Mouse (Mus musculus) liver, embryonic 13.5 days (tissue): ENCODE measurements around the gene Pank3. TPM values are rescaled to one million over a fixed set of nuclear protein-coding genes. Genes with fewer than 3 reads are reported as not detected.
A peak's percentile ranks its signal among the peaks of the same experiment; 100 is the strongest.

Experiments
- ATAC-seq: fragments of 200-750 bp; cut with Nextera tagmentation; 2 replicates; pipeline ENCODE4 v1.8.0; 2017; ENCODE audit warnings: low read depth, mild to moderate bottlenecking, moderate number of reproducible peaks, moderate library complexity
- DNase-seq: peaks from one replicate; pipeline ENCODE4 v3.0.0; 2022
- H3K27ac ChIP-seq: fragments of 300-500 bp; sonication (generic); 2 replicates; pipeline ENCODE4 v1.5.1; 2015; ENCODE audit warnings: moderate library complexity, mild to moderate bottlenecking, inconsistent platforms
- H3K27me3 ChIP-seq: fragments of 300-500 bp; sonication (generic); 2 replicates; pipeline ENCODE4 v1.6.1; 2015; ENCODE audit warnings: mild to moderate bottlenecking, inconsistent platforms
- H3K36me3 ChIP-seq: fragments of 300-500 bp; sonication (generic); 2 replicates; pipeline ENCODE4 v1.6.1; 2015; ENCODE audit warnings: mild to moderate bottlenecking, inconsistent platforms
- H3K4me1 ChIP-seq: fragments of 300-500 bp; sonication (generic); replicated peaks from 2 replicates; pipeline ENCODE4 v1.6.1; 2015; ENCODE audit warnings: inconsistent platforms
- H3K4me2 ChIP-seq: fragments of 300-500 bp; sonication (generic); 2 replicates; pipeline ENCODE4 v1.6.1; 2015; ENCODE audit warnings: inconsistent platforms, mild to moderate bottlenecking, moderate library complexity
- H3K4me3 ChIP-seq: fragments of 300-500 bp; sonication (generic); replicated peaks from 2 replicates; pipeline ENCODE4 v1.5.1; 2015; ENCODE audit warnings: mild to moderate bottlenecking, inconsistent platforms
- H3K9ac ChIP-seq: fragments of 300-500 bp; sonication (generic); 2 replicates; pipeline ENCODE4 v1.6.1; 2015; ENCODE audit warnings: mild to moderate bottlenecking, inconsistent platforms
- H3K9me3 ChIP-seq: fragments of 300-500 bp; sonication (generic); replicated peaks from 2 replicates; pipeline ENCODE4 v1.6.1; 2016; ENCODE audit warnings: inconsistent platforms
- WGBS: fragments of 180-500 bp; shearing (Covaris S2); methylation state at CpG from one replicate; pipeline ENCODE4 v1.1.7; 2015; ENCODE audit not compliant: insufficient replicate concordance; 5-methylcytosine and 5-hydroxymethylcytosine counted together
- polyA plus RNA-seq: library from polyadenylated mRNA; unstranded; fragments of >200 nt; fragmentation: Nextera tagmentation; extraction: Ambion mirVana; gene quantifications from 2 replicates; pipeline ENCODE4 v1.2.1, GENCODE M21; 2015

Pank3 gene
- polyA plus RNA-seq, 1 experiment from 2014 or later: 4.1 TPM

- no peak overlapping the region for H3K9ac ChIP-seq
- no peaks in the 10 kb centered on the region for H3K9me3 ChIP-seq
- no peak overlapping the region for H3K27ac ChIP-seq
- H3K4me3 ChIP-seq: no peak overlapping the region
- no peak for ATAC-seq
- H3K27me3 ChIP-seq: no peaks in the 10 kb centered on the region
- no peaks in the 10 kb centered on the region for H3K4me1 ChIP-seq
- no peak for DNase-seq
- no peak overlapping the region for H3K4me2 ChIP-seq
- no peaks in the 10 kb centered on the region for H3K36me3 ChIP-seq
- 76% methylated on average over 4 of the region's 4 CpGs for WGBS
These were observed 14.3 kb upstream of the Pank3 start for GRCm38 (mm10) chr11:35754906-35755418.

- no peak for DNase-seq
- Histone ChIP-seq H3K9me3 (no peaks in the 10 kb centered on the region), H3K4me2 (no peak overlapping the region), H3K4me3 (no peak overlapping the region), H3K9ac (no peak overlapping the region), H3K4me1 (no peaks in the 10 kb centered on the region), H3K27me3 (no peaks in the 10 kb centered on the region), H3K36me3 (no peaks in the 10 kb centered on the region), H3K27ac (no peak overlapping the region)
- 52% methylated on average over 6 of the region's 6 CpGs for WGBS
- no peak for ATAC-seq
These were observed 13.7 kb upstream of the Pank3 start for GRCm38 (mm10) chr11:35755546-35755945.

- H3K27me3 ChIP-seq: no peaks in the 10 kb centered on the region
- H3K27ac ChIP-seq: no peak overlapping the region
- DNase-seq (no peak), ATAC-seq (no peak)
- 67% methylated on average over 11 of the region's 11 CpGs for WGBS
- no peak overlapping the region for H3K9ac ChIP-seq
- no peaks in the 10 kb centered on the region for H3K4me1 ChIP-seq
- no peak overlapping the region for H3K4me3 ChIP-seq
- H3K4me2 ChIP-seq: no peak overlapping the region
- H3K9me3 ChIP-seq: no peaks in the 10 kb centered on the region
- no peaks in the 10 kb centered on the region for H3K36me3 ChIP-seq
These were observed 12.6 kb upstream of the Pank3 start for GRCm38 (mm10) chr11:35756411-35757303.

DNA sequence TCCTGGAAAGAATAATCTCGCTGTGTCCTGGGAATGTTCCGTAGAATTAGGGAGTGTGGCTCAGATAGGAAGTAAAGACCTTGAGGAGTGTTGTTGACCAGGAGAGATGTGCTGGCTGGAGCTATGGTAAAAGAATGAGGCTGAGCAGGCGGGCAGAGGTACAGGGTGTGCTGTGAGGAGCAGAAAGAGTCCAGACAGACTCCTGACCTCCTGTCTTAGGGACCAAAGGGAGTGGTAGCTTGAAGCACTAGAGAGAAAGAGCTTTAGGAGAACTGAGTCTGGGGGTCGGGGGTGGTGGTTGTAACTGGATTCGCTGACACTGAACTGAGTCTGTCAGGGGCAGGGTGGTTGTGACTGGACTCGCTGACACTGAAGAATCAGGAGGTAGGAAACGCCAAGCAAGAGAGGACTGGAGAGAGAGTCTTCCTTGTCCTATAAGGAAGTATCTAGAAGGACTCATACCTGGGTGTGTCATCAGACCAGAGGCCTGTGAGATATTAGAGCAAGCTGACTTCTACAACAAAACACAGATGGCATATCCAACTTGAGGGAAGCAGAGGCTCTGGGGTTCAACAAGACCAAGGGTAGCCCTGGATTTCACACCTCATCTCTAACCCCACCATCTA lies 9.2 kb upstream of the Pank3 start:
- Histone ChIP-seq H3K4me2 (no peak overlapping the region), H3K4me1 (no peaks in the 10 kb centered on the region), H3K36me3 (no peaks in the 10 kb centered on the region), H3K27me3 (no peaks in the 10 kb centered on the region), H3K9me3 (no peaks in the 10 kb centered on the region), H3K4me3 (no peak overlapping the region), H3K9ac (no peak overlapping the region), H3K27ac (no peak overlapping the region)
- 71% methylated on average over 7 of the region's 7 CpGs for WGBS
- no peak for DNase-seq
- ATAC-seq: no peak

DNA sequence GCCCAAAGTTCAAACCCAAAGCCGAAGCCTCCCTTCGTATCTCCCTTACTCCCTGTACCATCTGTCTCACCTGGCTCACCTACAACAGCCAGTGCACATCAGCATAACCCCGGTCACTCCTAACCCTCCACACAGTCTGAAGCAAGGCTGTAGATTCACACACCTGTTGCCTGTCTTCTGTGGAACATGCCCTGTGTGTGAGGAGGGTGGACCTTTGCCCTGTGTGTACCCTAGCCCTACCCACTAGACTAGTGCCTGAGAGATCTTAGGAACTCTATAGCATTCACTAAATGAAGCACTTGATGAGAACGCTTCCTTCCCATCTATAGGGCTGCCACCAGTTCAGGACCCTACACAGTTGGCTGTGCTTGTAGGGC lies 8.7 kb upstream of the Pank3 start:
- no peak overlapping the region for H3K4me2 ChIP-seq
- H3K36me3 ChIP-seq: no peaks in the 10 kb centered on the region
- H3K9ac ChIP-seq: no peak overlapping the region
- DNase-seq (no peak), ATAC-seq (no peak)
- H3K27ac ChIP-seq: no peak overlapping the region
- 77% methylated on average over 4 of the region's 4 CpGs for WGBS
- no peaks in the 10 kb centered on the region for H3K9me3 ChIP-seq
- no peaks in the 10 kb centered on the region for H3K4me1 ChIP-seq
- H3K4me3 ChIP-seq: no peak overlapping the region
- no peaks in the 10 kb centered on the region for H3K27me3 ChIP-seq

DNA sequence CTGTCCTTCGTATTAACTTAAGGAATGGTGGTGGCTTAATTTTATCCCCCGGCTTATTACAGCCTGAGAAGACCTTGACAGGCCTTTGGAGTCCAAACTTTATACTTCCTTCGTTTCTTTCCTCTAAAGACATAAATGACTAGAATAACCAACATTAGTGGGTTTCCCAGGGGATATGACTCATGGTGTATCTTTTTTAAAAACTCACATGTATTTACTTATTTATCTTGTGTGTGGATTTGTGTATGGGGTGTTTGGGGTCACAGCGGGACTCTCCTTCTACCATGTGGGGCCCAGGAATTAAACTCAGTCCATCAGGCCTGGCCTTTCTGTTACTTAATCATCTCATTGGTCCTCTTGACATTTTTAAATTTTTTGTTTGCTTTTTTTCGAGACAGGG lies 2.4 kb upstream of the Pank3 start:
- DNase-seq (no peak), ATAC-seq (no peak)
- Histone ChIP-seq H3K9ac (no peak overlapping the region), H3K9me3 (no peaks in the 10 kb centered on the region), H3K4me1 (peaks cover 33% of the 10 kb centered on the region), H3K27ac (no peak overlapping the region), H3K4me2 (no peak overlapping the region), H3K4me3 (no peak overlapping the region), H3K36me3 (no peaks in the 10 kb centered on the region), H3K27me3 (no peaks in the 10 kb centered on the region)
- 72% methylated on average over 5 of the region's 5 CpGs for WGBS

DNA sequence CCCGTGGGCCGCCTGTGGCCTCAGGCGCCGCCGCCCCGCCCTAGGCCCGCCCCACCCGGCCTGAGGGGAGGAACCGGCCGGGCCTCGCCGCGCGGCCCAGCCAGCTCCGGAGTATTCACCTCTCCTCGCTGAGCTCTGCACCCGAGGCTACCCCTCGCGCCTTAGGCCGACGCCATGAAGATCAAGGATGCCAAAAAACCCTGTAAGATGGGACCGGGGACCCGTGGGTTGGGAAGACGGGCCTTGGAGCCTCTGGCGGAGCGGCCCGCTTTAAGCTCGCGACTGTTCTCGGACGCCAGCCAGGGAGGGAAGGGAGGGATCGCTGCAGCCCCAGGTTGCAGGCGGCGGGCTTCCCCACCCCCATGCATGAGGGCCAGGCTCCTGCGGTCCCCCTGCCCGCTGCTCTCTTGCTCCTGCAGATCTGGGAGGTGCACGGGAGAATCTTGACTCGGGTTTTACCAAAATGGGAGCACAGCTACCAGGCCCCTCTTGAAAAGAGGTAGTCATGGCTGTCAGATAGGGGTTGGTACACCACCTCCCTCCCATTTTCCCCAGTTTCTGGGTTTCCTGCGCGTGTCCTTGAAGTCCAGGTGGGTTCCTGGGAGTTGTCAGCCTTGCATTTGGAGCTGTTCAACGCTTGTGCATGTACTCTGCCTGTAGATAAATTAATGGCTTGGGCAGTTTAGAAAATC lies 608 bp downstream of the Pank3 start:
- H3K27ac ChIP-seq: peak overlapping the region; percentile 79
- peaks cover 42% of the 10 kb centered on the region for H3K4me1 ChIP-seq
- H3K4me3 ChIP-seq: peak overlapping the region; percentile 84
- H3K9me3 ChIP-seq: no peaks in the 10 kb centered on the region
- ATAC-seq (peak; percentile 91), DNase-seq (no peak)
- WGBS: under 1% methylated on average over 40 of the region's 41 CpGs
- H3K4me2 ChIP-seq: peak overlapping the region; percentile 82
- 0 out of 2 replicates have a peak, but pooled peaks cover 2% of the 10 kb centered on the region for H3K36me3 ChIP-seq
- peak overlapping the region; percentile 81 for H3K9ac ChIP-seq
- no peaks in the 10 kb centered on the region for H3K27me3 ChIP-seq

GRCm38 (mm10) chr11:35770741-35771504 lies 1.6 kb downstream of the Pank3 start:
- H3K4me3 ChIP-seq: peak overlapping the region; percentile 84
- WGBS: 36% methylated on average over 9 of the region's 9 CpGs
- no peak for DNase-seq
- peak overlapping the region; percentile 79; the same call in 1 of the 2 replicates for H3K27ac ChIP-seq
- H3K27me3 ChIP-seq: no peaks in the 10 kb centered on the region
- H3K36me3 ChIP-seq: peaks cover 5% of the 10 kb centered on the region
- H3K9ac ChIP-seq: peak overlapping the region; percentile 81
- peaks cover 42% of the 10 kb centered on the region for H3K4me1 ChIP-seq
- H3K4me2 ChIP-seq: peak overlapping the region; percentile 82
- H3K9me3 ChIP-seq: no peaks in the 10 kb centered on the region
- no peak for ATAC-seq

DNA sequence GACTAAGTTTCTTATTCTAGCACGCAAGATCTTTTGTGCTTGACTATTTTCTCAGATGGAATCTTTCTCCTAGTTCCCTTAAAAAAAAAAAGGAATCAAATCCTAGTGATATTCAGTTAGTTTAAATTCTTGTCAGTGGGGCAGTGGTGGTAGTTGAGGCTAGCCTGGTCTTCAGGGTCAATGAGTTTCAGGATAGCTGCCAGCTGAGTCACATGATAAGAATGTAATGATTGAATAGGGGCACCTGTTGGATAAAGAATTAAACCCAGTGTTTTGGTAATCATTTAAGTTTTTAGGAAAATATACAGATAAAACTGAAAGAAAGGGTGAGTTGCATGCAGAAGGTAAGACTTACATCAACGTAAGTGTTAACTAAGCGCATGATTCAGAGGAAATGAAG lies 6.3 kb downstream of the Pank3 start:
- peaks cover 22% of the 10 kb centered on the region for H3K4me1 ChIP-seq
- no peaks in the 10 kb centered on the region for H3K9me3 ChIP-seq
- ATAC-seq: no peak
- no peak overlapping the region for H3K27ac ChIP-seq
- no peak for DNase-seq
- no peaks in the 10 kb centered on the region for H3K27me3 ChIP-seq
- no peak overlapping the region for H3K9ac ChIP-seq
- no peak overlapping the region for H3K4me2 ChIP-seq
- no peak overlapping the region for H3K4me3 ChIP-seq
- peaks cover 44% of the 10 kb centered on the region for H3K36me3 ChIP-seq
- WGBS: 85% methylated on average over 3 of the region's 3 CpGs

DNA sequence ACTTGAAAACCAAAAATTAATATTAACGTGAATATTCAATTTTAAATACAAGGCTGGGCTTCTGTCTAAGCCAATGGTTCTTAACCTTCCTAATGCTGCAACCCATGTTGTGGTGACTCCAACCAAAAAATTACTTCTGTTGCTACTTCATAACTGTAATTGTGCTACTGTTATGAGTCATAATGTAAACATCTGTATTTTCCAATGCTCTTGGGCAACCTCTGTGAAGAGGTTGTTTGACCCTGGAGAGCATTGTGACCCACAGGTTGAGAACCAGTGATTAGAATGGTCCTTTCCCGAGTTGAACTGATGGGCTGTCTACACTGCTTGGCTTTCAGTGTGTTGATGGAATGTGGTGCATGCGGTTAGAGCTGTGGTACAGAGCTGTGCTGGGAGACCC lies 7.2 kb downstream of the Pank3 start:
- H3K4me2 ChIP-seq: no peak overlapping the region
- no peaks in the 10 kb centered on the region for H3K27me3 ChIP-seq
- H3K9me3 ChIP-seq: no peaks in the 10 kb centered on the region
- H3K4me1 ChIP-seq: peaks cover 13% of the 10 kb centered on the region
- H3K9ac ChIP-seq: no peak overlapping the region
- ATAC-seq (no peak), DNase-seq (no peak)
- WGBS: 78% methylated on average over 3 of the region's 3 CpGs
- peaks cover 44% of the 10 kb centered on the region for H3K36me3 ChIP-seq
- H3K27ac ChIP-seq: no peak overlapping the region
- H3K4me3 ChIP-seq: no peak overlapping the region

- H3K4me3 ChIP-seq: no peak overlapping the region
- 77% methylated on average over 3 of the region's 3 CpGs for WGBS
- peaks cover 80% of the 10 kb centered on the region for H3K36me3 ChIP-seq
- H3K4me1 ChIP-seq: no peaks in the 10 kb centered on the region
- no peaks in the 10 kb centered on the region for H3K27me3 ChIP-seq
- no peaks in the 10 kb centered on the region for H3K9me3 ChIP-seq
- H3K4me2 ChIP-seq: no peak overlapping the region
- ATAC-seq: no peak
- H3K9ac ChIP-seq: no peak overlapping the region
- no peak for DNase-seq
- H3K27ac ChIP-seq: no peak overlapping the region
These were observed 11.1 kb downstream of the Pank3 start for GRCm38 (mm10) chr11:35780336-35780735.
